Mouse (Mus musculus) MEL (cell line): ENCODE measurements around the gene Tm4sf19. TPM values are rescaled to one million over a fixed set of nuclear protein-coding genes. Genes with fewer than 3 reads are reported as not detected.

Experiments used
- DNase-seq: peaks from one replicate; pipeline ENCODE4 v3.0.0; 2011; ENCODE audit warnings: low read depth, low spot score
- H3K27ac ChIP-seq: 2 replicates; pipeline ENCODE4 v1.5.1; 2012; ENCODE audit warnings: low read depth, mild to moderate bottlenecking, control low read depth, low read length, moderate library complexity; ENCODE audit not compliant: control insufficient read depth
- H3K27me3 ChIP-seq, 2 experiments: fragments of 150-350 bp in 1 of 2; sonication (generic) in 1 of 2; 2 replicates each; pipeline ENCODE4 v1.6.1; 2012; ENCODE audit warnings: low read length in 2 of 2, mild to moderate bottlenecking in 2 of 2, improper control_type of control experiment in 1 of 2, moderate library complexity in 1 of 2; ENCODE audit not compliant: insufficient read depth in 2 of 2, control insufficient read depth in 1 of 2
- H3K36me3 ChIP-seq, 2 experiments: 2 replicates each; pipeline ENCODE4 v1.6.1; 2012 to 2014; ENCODE audit warnings: low read length in 2 of 2, improper control_type of control experiment in 1 of 2, inconsistent platforms in 1 of 2, mild to moderate bottlenecking in 1 of 2; ENCODE audit not compliant: insufficient read depth in 2 of 2, control insufficient read depth in 1 of 2
- H3K4me1 ChIP-seq, 2 experiments: fragments of 150-350 bp in 1 of 2; sonication (generic) in 1 of 2; 2 replicates each; pipeline ENCODE4 v1.6.1; 2012; ENCODE audit warnings: low read length in 2 of 2, improper control_type of control experiment in 1 of 2, mild to moderate bottlenecking in 1 of 2; ENCODE audit not compliant: insufficient read depth in 2 of 2, control insufficient read depth in 1 of 2
- H3K4me3 ChIP-seq, 2 experiments: fragments of 150-350 bp in 1 of 2; sonication (generic) in 1 of 2; 2 replicates each; pipeline ENCODE4 v1.5.1; 2012; ENCODE audit warnings: low read depth in 2 of 2, low read length in 2 of 2, mild to moderate bottlenecking in 2 of 2, moderate library complexity in 2 of 2, control low read depth in 1 of 2, improper control_type of control experiment in 1 of 2; ENCODE audit not compliant: control insufficient read depth in 1 of 2, insufficient read depth in 1 of 2
- H3K79me2 ChIP-seq: 2 replicates; pipeline ENCODE4 v1.6.1; 2012; ENCODE audit warnings: mild to moderate bottlenecking, low read length, moderate library complexity; ENCODE audit not compliant: control insufficient read depth, poor library complexity, insufficient read depth
- H3K9ac ChIP-seq: 2 replicates; pipeline ENCODE4 v1.6.1; 2012; ENCODE audit warnings: low read depth, mild to moderate bottlenecking, control low read depth, low read length, moderate library complexity; ENCODE audit not compliant: control insufficient read depth, poor library complexity, severe bottlenecking
- H3K9me3 ChIP-seq: fragments of 150-350 bp; sonication (generic); replicated peaks from 2 replicates; pipeline ENCODE4 v1.6.1; 2012; ENCODE audit warnings: mild to moderate bottlenecking, low read length, improper control_type of control experiment, moderate library complexity; ENCODE audit not compliant: insufficient read depth
- CHD1 ChIP-seq: IDR thresholded peaks from 2 replicates; pipeline ENCODE4 v1.6.1; 2012; ENCODE audit warnings: low read depth, mild to moderate bottlenecking, inconsistent platforms, low read length, improper control_type of control experiment
- ELF1 ChIP-seq: IDR thresholded peaks from 2 replicates; pipeline ENCODE4 v1.6.1; 2014; ENCODE audit warnings: low read depth, mild to moderate bottlenecking, inconsistent platforms, low read length, improper control_type of control experiment, moderate library complexity
- GATA1 ChIP-seq: IDR thresholded peaks from 2 replicates; pipeline ENCODE4 v1.6.1; 2011; ENCODE audit warnings: low read depth, low read length, improper control_type of control experiment
- HCFC1 ChIP-seq: IDR thresholded peaks from 2 replicates; pipeline ENCODE4 v1.6.1; 2012; ENCODE audit warnings: low read depth, mild to moderate bottlenecking, inconsistent platforms, low read length, improper control_type of control experiment, moderate library complexity
- KAT2A ChIP-seq: conservative IDR thresholded peaks from 2 replicates; pipeline ENCODE4 v1.6.1; 2012; ENCODE audit warnings: low read depth, low read length, improper control_type of control experiment, inconsistent platforms
- MAX ChIP-seq: IDR thresholded peaks from 2 replicates; pipeline ENCODE4 v1.6.1; 2011; ENCODE audit warnings: low read length, improper control_type of control experiment
- MAZ ChIP-seq: IDR thresholded peaks from 2 replicates; pipeline ENCODE4 v1.6.1; 2012; ENCODE audit warnings: low read depth, mild to moderate bottlenecking, inconsistent platforms, low read length, improper control_type of control experiment
- MYB ChIP-seq: IDR thresholded peaks from 2 replicates; pipeline ENCODE4 v1.6.1; 2011; ENCODE audit warnings: mild to moderate bottlenecking, low read depth, low read length, improper control_type of control experiment
- MYC ChIP-seq: IDR thresholded peaks from 2 replicates; pipeline ENCODE4 v1.6.1; 2011; ENCODE audit warnings: low read depth, mild to moderate bottlenecking, low read length, improper control_type of control experiment, moderate library complexity
- NELFE ChIP-seq: IDR thresholded peaks from 2 replicates; pipeline ENCODE4 v1.6.1; 2011; ENCODE audit warnings: low read depth, low read length, improper control_type of control experiment
- NRF1 ChIP-seq: IDR thresholded peaks from 2 replicates; pipeline ENCODE4 v1.6.1; 2014; ENCODE audit warnings: low read depth, mild to moderate bottlenecking, inconsistent platforms, low read length, improper control_type of control experiment, moderate library complexity; ENCODE audit not compliant: poor library complexity, insufficient read depth, severe bottlenecking
- POLR2A ChIP-seq, 2 experiments: IDR thresholded peaks; 2 replicates each; pipeline ENCODE4 v1.6.1; 2011 to 2012; ENCODE audit warnings: low read length in 2 of 2, mild to moderate bottlenecking in 2 of 2, control low read depth in 1 of 2, improper control_type of control experiment in 1 of 2, low read depth in 1 of 2, moderate library complexity in 1 of 2; ENCODE audit not compliant: control insufficient read depth in 1 of 2, insufficient read depth in 1 of 2, poor library complexity in 1 of 2
- POLR2AphosphoS2 ChIP-seq: IDR thresholded peaks from 2 replicates; pipeline ENCODE4 v1.6.1; 2011; ENCODE audit warnings: low read length, improper control_type of control experiment
- POLR2AphosphoS5 ChIP-seq: IDR thresholded peaks from 2 replicates; pipeline ENCODE4 v1.6.1; 2012; ENCODE audit warnings: low read depth, borderline replicate concordance, mild to moderate bottlenecking, inconsistent platforms, low read length, moderate library complexity, mixed read lengths
- RAD21 ChIP-seq: IDR thresholded peaks from 2 replicates; pipeline ENCODE4 v1.6.1; 2011; ENCODE audit warnings: mild to moderate bottlenecking, low read depth, low read length, improper control_type of control experiment
- RCOR1 ChIP-seq: IDR thresholded peaks from 2 replicates; pipeline ENCODE4 v1.6.1; 2012; ENCODE audit warnings: low read depth, mild to moderate bottlenecking, inconsistent platforms, low read length, improper control_type of control experiment
- SIN3A ChIP-seq: IDR thresholded peaks from 2 replicates; pipeline ENCODE4 v1.6.1; 2012; ENCODE audit warnings: low read length, improper control_type of control experiment, inconsistent platforms
- SMC3 ChIP-seq: IDR thresholded peaks from 2 replicates; pipeline ENCODE4 v1.6.1; 2011; ENCODE audit warnings: low read depth, low read length, improper control_type of control experiment
- TBP ChIP-seq: IDR thresholded peaks from 2 replicates; pipeline ENCODE4 v1.8.0; 2011; ENCODE audit warnings: low read depth, low read length, improper control_type of control experiment
- UBTF ChIP-seq: IDR thresholded peaks from 2 replicates; pipeline ENCODE4 v1.6.1; 2012; ENCODE audit warnings: low read depth, mild to moderate bottlenecking, inconsistent platforms, low read length, improper control_type of control experiment, moderate library complexity, borderline replicate concordance; ENCODE audit not compliant: insufficient read depth
- USF1 ChIP-seq: IDR thresholded peaks from 2 replicates; pipeline ENCODE4 v1.6.1; 2014; ENCODE audit warnings: low read depth, mild to moderate bottlenecking, inconsistent platforms, low read length, improper control_type of control experiment, moderate library complexity
- USF2 ChIP-seq, 2 experiments: IDR thresholded peaks; 2 replicates each; pipeline ENCODE4 v1.6.1; 2011 to 2012; ENCODE audit warnings: improper control_type of control experiment in 2 of 2, low read length in 2 of 2, borderline replicate concordance in 1 of 2, inconsistent platforms in 1 of 2, low read depth in 1 of 2, mild to moderate bottlenecking in 1 of 2; ENCODE audit not compliant: insufficient read depth in 1 of 2
- ZC3H11A ChIP-seq: IDR thresholded peaks from 2 replicates; pipeline ENCODE4 v1.6.1; 2012; ENCODE audit warnings: low read depth, mild to moderate bottlenecking, inconsistent platforms, low read length, improper control_type of control experiment
- ZKSCAN1 ChIP-seq: IDR thresholded peaks from 2 replicates; pipeline ENCODE4 v1.6.1; 2012; ENCODE audit warnings: low read depth, mild to moderate bottlenecking, inconsistent platforms, low read length, improper control_type of control experiment, moderate library complexity
- ZMIZ1 ChIP-seq: IDR thresholded peaks from 2 replicates; pipeline ENCODE4 v1.6.1; 2012; ENCODE audit warnings: low read depth, mild to moderate bottlenecking, inconsistent platforms, low read length, improper control_type of control experiment, moderate library complexity
- polyA plus RNA-seq, 2 experiments: library from polyadenylated mRNA; stranded (reverse) in 1 of 2; unstranded in 1 of 2; fragments of >175 nt in 1 of 2; fragments of >200 nt in 1 of 2; gene quantifications; 2 replicates each; pipeline versions ENCODE4 v1.2.1 to v1.2.4; 2012; ENCODE audit warnings: low replicate concordance in 2 of 2, low read depth in 1 of 2; ENCODE audit not compliant: insufficient read length in 2 of 2, insufficient read depth in 1 of 2, missing spikeins in 1 of 2
- total RNA-seq: library from RNA; depleted of rRNA; stranded (reverse); fragments of 300-350 nt; gene quantifications from 2 replicates; pipeline ENCODE4 v1.2.3, GENCODE M21; 2012

Gene Tm4sf19
- total and polyA plus RNA-seq, 3 experiments: 0.06 TPM; not detected in 2

DNA sequence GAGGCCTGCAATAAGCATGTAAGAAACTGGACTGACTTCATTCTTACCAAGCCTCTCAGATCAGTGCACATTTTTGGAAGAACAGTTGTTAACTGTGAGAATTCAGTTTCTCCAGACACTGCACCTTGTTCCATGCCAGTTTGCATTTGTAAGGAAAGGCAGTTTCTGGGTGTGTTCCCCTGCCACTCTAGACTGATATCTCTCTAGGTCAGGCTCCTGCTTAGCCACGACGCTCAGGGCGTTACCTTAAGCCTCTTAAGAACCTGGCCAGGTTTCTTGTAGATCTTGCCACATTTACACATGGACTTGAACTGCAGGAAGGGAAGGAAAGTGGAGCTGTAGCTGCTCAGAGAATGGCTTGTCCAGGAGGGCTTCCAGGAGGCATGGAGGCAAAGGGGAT is 49.4 kb downstream of the Tm4sf19 start (continued):
- TF ChIP-seq NRF1 (no peak), MYC (no peak; the same call in 1 of the 2 replicates), MYB (peak; percentile 67), POLR2AphosphoS2 (no peak), ZMIZ1 (no peak), SIN3A (peak; percentile 66), POLR2AphosphoS5 (no peak), USF2 (IDR thresholded peaks at IDR 0.05; ENCODE audit: borderline replicate concordance in 1 of 2, insufficient read depth in 1 of 2, low read depth in 1 of 2, low read length in 2 of 2) (no peak), NELFE (no peak), POLR2A (IDR thresholded peaks at IDR 0.05; ENCODE audit: control insufficient read depth in 1 of 2, insufficient read depth in 1 of 2, low read depth in 1 of 2, low read length in 2 of 2, poor library complexity in 1 of 2) (no peak; a peak in 1 of 4 replicates), RCOR1 (no peak), RAD21 (no peak), HCFC1 (no peak), ZC3H11A (no peak), MAZ (no peak), KAT2A (no peak), USF1 (no peak), ELF1 (no peak)

DNA sequence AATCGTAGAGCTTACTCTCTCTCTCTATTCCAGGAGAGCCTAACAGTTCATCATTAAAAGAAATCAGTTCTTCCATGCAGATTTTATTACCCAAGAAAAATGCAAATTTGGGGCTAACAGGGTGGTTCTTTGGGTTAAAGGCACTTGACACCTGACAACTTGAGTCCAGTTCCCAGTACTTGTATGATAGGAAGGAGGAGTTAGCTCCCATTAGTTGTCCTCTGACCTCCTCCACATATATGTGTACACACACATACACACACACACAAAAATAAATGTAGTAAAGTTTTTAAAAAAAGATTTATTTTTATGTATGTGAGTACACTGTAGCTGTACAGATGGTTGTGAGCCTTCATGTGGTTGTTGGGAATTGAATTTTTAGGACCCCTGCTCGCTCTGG is 49.8 kb downstream of the Tm4sf19 start:
- Histone ChIP-seq H3K4me1 (peaks cover 36 to 44% of the 10 kb centered on the region in 2 experiments), H3K36me3 (peaks cover under 1 to 52% of the 10 kb centered on the region in 2 experiments)

More for the DNA sequence above, 49.8 kb downstream of the Tm4sf19 start:
- Histone ChIP-seq H3K9me3 (no peaks in the 10 kb centered on the region), H3K27me3 (no peaks in the 10 kb centered on the region), H3K9ac (no peak overlapping the region), H3K79me2 (peaks cover 13% of the 10 kb centered on the region), H3K4me3 (no peak overlapping the region), H3K27ac (peak overlapping the region; percentile 59)
- DNase-seq: no peak
- no peak for TF ChIP-seq MAX
- TF ChIP-seq POLR2AphosphoS2: no peak
- TF ChIP-seq SMC3: no peak
- TF ChIP-seq ELF1: no peak
- TF ChIP-seq GATA1: no peak
- no peak for TF ChIP-seq TBP
- no peak for TF ChIP-seq RCOR1
- no peak for TF ChIP-seq USF1
- no peak for TF ChIP-seq ZC3H11A
- TF ChIP-seq KAT2A: no peak
- TF ChIP-seq SIN3A: no peak
- TF ChIP-seq HCFC1: no peak
- no peak for TF ChIP-seq ZKSCAN1
- TF ChIP-seq CHD1: no peak
- TF ChIP-seq MAZ: no peak
- TF ChIP-seq MYB: no peak
- no peak for TF ChIP-seq UBTF
